Mouse (Mus musculus) bone marrow, adult 2 months (tissue): ENCODE measurements around the gene 1700013G24Rik.

Source experiments
- CTCF ChIP-seq: fragments of 200-500 bp; IDR thresholded peaks from 2 replicates; pipeline ENCODE4 v1.5.1; 2011; ENCODE audit warnings: low read length, control low read depth; ENCODE audit not compliant: control insufficient read depth, insufficient read depth
- POLR2A ChIP-seq: fragments of 200-500 bp; IDR thresholded peaks from 2 replicates; pipeline ENCODE4 v1.6.1; 2011; ENCODE audit warnings: low read depth, mild to moderate bottlenecking, control low read depth, low read length, borderline replicate concordance; ENCODE audit not compliant: control insufficient read depth

DNA sequence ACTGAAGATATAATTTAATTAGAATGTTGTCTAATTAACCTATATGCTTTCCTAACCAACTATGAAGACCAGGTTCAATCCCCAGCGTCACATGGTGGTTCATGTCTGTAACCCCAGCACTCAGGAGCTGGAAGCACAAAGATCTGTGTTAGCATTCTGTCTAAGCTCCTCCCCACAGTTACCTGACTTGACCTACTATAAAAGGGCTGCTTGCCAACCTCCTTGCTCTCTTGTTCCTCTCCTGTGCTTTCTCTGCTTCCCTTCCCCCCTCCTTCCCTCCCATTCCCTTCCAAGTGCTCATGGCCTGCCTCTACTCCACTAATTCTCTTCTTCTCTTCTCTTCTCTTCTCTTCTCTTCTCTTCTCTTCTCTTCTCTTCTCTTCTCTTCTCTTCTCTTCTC, 38.1 kb upstream of the 1700013G24Rik start:
- TF ChIP-seq CTCF (no peak), POLR2A (no peak)
